Mouse (Mus musculus) gastrocnemius, adult 18-20 months (tissue): ENCODE data around the gene Hist1h4i. TPM values are rescaled to one million over a fixed set of nuclear protein-coding genes. Genes with fewer than 3 reads are reported as not detected.
A peak's percentile ranks its signal among the peaks of the same experiment; 100 is the strongest.

Source experiments
- DNase-seq: peaks from one replicate; pipeline ENCODE4 v3.0.0; 2021; ENCODE audit warnings: low spot score
- total RNA-seq, 2 experiments: library from RNA; stranded (reverse); gene quantifications; 2 replicates each; pipeline ENCODE4 v1.2.3; 2021

Hist1h4i gene
- total RNA-seq, 2 experiments from 2014 or later: 27.1 to 27.8 TPM

- no peak for DNase-seq
Measured at GRCm38 (mm10) chr13:22037415-22037814, 3.7 kb downstream of the Hist1h4i start.

- no peak for DNase-seq
Measured at GRCm38 (mm10) chr13:22036986-22037385, 4.2 kb downstream of the Hist1h4i start.

DNA sequence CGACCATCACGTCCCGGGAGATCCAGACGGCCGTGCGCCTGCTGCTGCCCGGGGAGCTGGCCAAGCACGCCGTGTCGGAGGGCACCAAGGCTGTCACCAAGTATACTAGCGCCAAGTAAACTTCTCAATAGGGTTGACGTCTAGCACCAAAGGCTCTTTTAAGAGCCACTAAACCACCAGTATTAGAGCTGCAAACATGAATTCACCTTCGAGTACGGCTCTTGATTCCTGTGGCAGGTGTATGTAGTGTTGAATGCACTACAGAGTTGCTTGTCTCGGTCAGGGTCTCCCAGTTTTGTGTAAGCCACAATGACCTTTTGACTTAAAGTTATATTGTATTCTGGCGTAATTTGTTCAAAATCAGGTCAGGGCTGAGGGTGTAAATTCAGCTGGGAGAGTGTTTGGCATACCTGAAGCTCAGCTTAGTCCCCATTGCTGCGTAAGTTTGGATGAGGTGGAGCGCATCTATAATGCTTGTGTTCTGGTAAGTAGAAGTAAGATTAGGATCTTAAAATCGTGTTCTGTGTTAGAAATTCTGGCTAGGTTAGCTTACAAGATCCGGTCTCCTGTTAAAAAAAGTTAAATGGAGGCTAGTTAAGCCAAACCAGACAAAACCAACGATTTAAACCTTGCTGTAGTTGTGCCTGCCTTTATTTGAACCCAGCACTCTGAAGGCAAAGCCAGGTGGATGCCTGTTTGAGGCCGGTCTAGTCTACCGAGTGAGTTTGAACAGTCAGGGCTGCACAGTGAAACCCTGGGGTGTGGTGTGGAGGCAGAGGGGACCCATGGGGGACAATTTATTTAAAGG, 4.8 kb downstream of the Hist1h4i start:
- DNase-seq: no peak

DNA sequence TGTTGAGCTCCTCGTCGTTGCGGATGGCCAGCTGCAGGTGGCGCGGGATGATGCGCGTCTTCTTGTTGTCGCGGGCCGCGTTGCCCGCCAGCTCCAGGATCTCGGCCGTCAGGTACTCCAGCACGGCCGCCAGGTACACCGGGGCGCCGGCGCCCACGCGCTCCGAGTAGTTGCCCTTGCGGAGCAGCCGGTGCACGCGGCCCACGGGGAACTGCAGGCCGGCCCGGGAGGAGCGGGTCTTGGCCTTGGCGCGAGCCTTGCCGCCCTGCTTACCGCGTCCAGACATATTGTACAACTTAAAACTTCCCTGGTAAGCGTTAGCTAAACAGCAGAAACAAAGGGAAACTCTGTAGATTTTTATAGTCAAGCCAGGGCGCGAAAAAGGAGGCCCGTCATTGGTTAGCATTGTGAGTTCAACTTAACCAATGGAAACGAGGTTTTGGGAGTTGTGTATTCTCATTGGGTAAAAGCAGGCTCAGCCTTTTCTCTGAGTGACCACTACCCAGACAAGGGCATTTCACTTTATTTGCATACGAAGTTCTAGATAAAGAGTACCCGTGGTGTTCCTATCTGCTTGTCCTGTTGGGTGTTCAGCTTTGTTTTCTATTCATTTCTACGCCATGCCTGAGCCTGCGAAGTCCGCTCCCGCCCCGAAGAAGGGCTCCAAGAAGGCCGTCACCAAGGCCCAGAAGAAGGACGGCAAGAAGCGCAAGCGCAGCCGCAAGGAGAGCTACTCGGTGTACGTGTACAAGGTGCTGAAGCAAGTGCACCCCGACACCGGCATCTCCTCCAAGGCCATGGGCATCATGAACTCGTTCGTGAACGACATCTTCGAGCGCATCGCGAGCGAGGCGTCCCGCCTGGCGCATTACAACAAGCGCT, 5.7 kb downstream of the Hist1h4i start, which contains the start of the genes Hist1h2ah and Hist1h2bk:
Gene Hist1h2ah, minus strand, starts transcription at position 302 of the 882 bp plus-strand sequence.
Gene Hist1h2bk, plus strand, starts transcription at position 604 of the 882 bp plus-strand sequence.
- DNase-seq: peak; percentile 85

DNA sequence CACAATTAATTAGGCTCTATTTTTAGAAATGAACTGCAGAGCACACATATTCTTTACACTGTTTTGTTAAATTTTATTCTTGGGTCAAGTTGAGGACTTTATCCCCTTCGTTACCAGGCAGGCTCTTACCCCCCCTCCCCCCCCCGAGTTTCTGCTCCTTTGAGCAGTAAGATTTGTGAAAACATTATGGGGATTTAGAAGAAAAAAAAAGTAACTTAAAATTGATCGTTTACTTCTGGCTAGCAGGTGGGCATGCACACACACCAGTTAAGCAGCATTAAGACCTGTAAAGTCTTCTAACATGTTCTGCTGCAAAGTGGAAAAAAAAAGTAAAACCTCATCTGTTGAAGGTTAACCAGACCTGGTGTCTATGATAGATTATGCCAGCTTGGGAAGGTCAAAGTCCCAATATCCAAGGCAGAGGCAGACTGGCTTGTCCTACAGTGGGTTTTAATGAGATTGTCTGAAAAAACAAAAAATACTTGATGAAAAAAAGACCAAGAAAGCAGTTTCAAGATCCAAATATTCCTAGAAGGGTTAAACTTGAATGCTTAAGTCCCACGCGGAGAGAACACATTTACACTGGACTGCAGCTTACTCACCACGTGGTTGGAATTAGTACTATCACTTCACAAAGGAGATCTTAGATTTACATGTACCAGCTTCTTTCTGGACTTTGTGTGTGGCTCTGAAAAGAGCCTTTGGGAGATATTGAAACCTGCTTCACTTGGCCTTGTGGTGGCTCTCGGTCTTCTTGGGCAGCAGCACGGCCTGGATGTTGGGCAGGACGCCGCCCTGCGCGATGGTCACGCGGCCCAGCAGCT, 6.5 kb downstream of the Hist1h4i start:
- DNase-seq: no peak

DNA sequence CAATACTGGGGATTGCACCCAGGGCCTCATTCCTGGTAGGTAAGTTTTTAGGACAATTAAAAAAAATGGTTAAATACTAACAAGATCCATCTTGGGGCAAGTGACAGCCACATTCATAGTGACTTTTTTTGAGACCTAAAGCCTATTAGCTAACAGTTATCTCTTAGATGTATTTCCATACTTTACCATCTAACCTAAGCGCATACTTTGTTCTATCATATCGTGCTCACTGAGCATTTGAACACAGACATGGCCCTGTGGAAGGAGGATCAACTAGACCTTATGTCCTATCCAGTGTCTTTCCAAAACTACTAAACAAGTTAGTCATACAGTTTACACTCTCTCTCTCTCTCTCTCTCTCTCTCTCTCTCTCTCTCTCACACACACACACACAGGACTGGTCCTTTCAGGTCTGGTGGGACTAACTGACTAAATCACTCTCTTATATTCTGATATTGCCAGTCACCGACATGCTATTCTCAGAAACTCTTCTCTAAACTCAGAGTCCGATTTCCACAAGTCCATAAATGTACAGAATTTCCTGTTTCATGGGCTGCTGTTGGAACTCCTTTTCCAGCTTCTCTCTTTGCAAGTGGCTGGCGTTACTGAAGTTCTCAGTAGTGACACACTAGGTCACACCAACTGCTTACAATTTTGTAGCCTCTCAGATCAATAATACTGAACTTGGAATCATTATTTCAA, 7.3 kb downstream of the Hist1h4i start:
- no peak for DNase-seq

DNA sequence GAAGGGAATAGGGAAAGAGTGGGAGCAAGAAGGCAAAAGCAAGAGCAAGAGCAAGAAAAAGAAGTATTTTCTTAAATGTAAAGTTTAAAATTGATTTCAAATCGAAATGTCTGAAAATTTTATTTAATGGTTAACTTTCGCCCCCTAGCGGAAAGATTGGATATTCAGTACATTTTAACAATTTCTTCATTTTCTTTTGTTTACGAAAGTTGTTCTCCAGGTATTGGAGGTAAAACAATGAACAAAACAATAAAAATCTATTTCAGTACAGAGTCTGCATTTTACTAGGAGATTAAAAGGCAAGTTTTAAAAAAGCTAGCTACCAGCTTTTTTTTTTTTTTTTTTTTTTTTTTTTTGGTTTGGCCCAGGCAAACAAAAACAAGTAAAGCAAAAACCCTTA, 10.7 kb downstream of the Hist1h4i start:
- DNase-seq: no peak

- no peak for DNase-seq
Measured at GRCm38 (mm10) chr13:22029928-22030327, 11.2 kb downstream of the Hist1h4i start.

GRCm38 (mm10) chr13:22028673-22029460, 12.3 kb downstream of the Hist1h4i start:
- DNase-seq: peak; percentile 97

GRCm38 (mm10) chr13:22026058-22027031, 14.8 kb downstream of the Hist1h4i start:
- peak; percentile 79 for DNase-seq

- peak; percentile 86 for DNase-seq
Measured at GRCm38 (mm10) chr13:22022241-22022640, 18.9 kb downstream of the Hist1h4i start.

DNA sequence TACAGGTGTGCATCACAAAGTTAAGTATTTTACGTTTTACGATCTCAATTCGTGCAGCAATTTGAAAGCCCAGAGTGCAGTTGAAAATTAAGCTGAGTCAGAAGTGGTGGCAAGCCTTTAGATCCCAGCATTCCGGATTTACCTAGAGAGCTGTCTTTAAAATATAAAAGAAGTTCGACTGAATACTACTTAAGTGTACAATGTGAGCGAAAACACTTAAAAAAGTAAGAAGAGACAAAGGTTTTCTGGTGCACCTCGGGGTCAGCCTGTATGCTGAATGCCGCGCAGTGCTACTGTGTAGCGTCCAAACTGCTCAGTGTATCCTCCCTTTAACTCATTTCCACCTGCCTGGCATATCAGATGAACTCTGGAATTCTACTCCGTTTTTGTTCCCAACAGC, 19.6 kb downstream of the Hist1h4i start:
- DNase-seq: no peak

- DNase-seq: peak; percentile 81
Measured at GRCm38 (mm10) chr13:22020901-22021339, 20.2 kb downstream of the Hist1h4i start.

- DNase-seq: no peak
Measured at GRCm38 (mm10) chr13:22019934-22020835, 21.0 kb downstream of the Hist1h4i start.

DNA sequence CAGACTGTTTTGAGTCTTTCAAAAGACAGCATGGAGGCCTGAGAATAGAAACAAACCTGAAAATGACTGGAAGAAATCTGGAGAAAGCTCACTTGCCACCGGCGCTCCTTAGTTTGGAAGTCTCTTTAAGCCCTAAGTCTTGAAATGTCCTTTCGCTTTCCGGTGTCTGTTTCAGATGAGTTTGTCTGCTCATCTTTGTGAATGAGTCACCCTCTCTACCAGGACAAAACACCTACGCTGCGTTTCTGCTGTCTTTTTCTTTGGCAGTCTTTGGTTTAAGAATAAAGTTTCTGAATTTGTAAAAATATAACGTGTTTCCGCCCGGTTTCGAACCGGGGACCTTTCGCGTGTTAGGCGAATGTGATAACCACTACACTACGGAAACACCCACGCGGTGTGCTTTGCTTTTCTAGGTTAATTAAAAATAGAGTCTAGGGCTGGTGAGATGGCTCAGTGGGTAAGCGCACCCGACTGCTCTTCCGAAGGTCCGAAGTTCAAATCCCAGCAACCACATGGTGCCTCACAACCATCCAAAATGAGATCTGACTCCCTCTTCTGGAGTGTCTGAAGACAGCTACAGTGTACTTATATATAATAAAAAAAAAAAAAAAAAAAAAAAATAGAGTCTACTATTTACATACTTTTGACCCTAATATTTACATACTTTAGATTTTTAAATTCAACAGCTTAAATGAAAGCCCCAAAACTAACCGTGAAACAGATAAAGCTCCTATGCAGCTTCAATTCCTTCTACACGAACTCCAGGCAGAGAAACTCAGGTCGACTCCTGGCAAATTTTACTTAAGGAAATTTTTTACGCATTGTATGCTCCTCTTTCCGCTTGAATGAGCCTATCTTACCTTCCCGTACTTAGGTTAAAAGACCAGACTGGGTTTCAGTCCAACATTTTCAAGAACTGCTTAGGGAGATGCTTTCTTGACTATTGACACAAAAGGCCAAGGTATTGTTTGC, 25.4 kb downstream of the Hist1h4i start:
- peak; percentile 74 for DNase-seq

GRCm38 (mm10) chr13:22014411-22014845, 26.7 kb downstream of the Hist1h4i start:
- DNase-seq: no peak
